Mouse (Mus musculus) intestine, embryonic 15.5 days (tissue): ENCODE data around the gene Slc5a1. TPM values are rescaled to one million over a fixed set of nuclear protein-coding genes. Genes with fewer than 3 reads are reported as not detected.

ENCODE experiments used
- polyA plus RNA-seq: library from polyadenylated mRNA; unstranded; fragments of >200 nt; fragmentation: Nextera tagmentation; extraction: Ambion mirVana; gene quantifications from 2 replicates; pipeline ENCODE4 v1.2.1, GENCODE M21; 2015

Slc5a1 gene
- polyA plus RNA-seq, 1 experiment from 2014 or later: 52.1 TPM

Other genes with a start within 250 kb of the Slc5a1 start
- 12.4 and 16.4 TPM in 2 replicates for gene Prr14l, start 250.0 kb upstream of the Slc5a1 start, polyA plus RNA-seq
- gene Depdc5, start 240.5 kb upstream of the Slc5a1 start, polyA plus RNA-seq: 17.3 and 20.2 TPM in 2 replicates
- 440 and 463 TPM in 2 replicates for gene Ywhah, start 85.4 kb upstream of the Slc5a1 start, polyA plus RNA-seq
- 23.7 and 26.0 TPM in 2 replicates for gene Spon2, start 114.2 kb downstream of the Slc5a1 start, polyA plus RNA-seq
- gene Ctbp1, start 170.8 kb downstream of the Slc5a1 start, polyA plus RNA-seq: 275 and 293 TPM in 2 replicates
- 126 and 128 TPM in 2 replicates for gene Maea, start 231.3 kb downstream of the Slc5a1 start, polyA plus RNA-seq